Mouse (Mus musculus) monocyte, adult 2 months (primary cell): ENCODE data around the gene Ivns1abp.
"Not testable (repeated sequence)": the region's sequence is repeated elsewhere in the genome, so short reads cannot be mapped to it uniquely, and the experiment has no call there.

Experiments used
- DNase-seq, 2 experiments: peaks; one replicate each; pipeline ENCODE4 v3.0.0; 2022; ENCODE audit warnings: low spot score in 2 of 2, low read depth in 1 of 2

Gene Ivns1abp

DNA sequence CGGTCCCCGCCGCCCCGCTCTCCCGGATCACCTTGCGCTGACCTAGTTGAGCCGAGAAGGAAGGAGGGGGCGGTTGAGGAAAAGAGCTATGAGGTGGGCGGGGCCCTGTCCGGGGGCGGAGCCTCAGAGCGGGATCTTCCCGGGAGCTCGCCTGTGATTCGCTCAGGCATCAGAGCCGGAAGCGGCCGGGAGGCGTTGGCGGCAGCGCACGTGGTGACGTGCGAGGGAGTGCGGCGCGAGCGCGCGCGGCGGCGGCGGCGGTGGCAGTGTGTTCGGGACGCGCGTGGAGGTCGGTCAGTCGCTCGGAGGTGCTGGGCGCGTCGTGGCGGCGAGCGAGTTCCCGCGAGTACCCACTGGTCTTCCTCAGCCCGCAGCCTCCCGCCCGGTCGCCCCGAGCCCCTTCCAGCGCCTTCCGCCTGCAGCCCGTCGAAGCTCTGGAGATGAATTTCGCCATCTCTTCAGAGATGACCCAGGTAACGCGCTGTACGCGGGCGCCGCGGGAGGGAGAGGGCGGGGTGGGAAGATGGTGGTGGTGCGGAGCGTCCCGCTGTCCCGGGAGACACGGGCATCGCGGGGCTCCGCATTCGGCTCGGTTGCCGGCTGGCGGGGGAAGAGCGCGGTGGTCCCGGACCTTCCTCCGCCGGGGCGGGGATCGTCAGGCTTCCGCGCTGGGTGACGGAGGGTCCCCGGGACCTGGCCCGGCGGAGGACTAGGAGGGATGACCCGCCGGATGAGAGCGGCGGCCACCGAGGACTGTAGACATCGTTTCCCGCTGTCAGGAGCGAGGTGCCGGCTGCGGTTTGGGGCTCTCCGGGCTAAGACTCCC, at the start of gene Ivns1abp:
Gene Ivns1abp (plus strand): TSS at position 195 of the 826 bp plus-strand sequence.
- DNase-seq = peak; percentile 91 to 95

DNA sequence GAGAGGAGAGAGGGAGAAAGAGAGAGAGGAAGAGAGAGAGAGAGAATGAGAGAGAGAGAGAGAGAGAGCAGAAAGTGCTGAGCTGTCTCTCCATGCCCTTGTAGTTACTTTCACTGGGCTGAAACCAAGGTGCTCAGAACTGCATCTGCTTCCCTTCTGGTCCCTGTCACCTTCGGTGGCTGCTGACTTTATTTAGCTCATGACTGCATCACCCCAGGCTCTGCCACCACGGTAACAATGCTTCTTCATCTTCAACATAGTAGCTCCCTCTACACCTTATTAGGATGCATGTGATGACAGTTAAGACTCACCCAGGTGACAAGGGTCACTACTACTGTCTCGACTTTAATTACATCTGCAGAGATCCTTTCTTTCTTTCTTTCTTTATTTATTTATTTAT, 48.8 kb upstream of the Ivns1abp start:
- no peak for DNase-seq

DNA sequence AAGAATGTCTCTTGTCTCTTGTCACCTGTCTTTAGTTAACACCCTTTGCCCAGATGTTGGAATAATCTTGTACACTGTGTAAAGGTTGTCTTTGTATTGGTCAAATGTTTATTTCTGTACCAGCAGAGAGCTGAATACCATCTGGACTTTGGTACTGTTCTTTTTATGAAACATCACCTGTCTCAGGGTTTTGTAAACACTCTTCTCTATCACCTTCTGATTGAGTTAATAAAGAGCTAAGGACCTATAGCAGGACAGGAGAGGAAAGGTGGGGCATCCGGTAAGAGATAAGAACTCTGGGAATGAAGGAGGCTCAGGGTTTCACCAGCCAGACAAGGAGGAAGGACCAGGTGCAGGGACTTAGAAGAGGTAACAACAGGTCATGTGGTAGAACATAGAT, 47.7 kb upstream of the Ivns1abp start:
- no peak for DNase-seq

DNA sequence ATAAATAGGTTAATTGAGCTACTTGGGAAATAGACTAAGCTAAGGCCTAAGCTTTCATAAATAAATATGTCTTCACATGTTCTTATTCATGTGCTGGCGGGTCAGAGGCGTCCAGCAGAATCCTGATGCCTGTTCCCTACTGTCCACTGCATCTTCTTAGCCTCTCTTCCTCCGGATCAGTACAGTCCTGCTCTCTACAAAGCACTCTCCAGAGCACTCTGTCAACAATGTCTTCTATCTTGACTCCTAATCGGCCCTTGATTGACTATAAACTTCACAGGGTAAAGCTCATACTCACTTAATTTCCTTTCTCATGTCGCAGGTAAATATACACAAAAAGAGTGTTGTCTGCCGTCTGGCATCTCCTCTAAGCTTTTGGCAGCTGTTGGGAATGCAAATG, 47.3 kb upstream of the Ivns1abp start:
- no peak for DNase-seq

DNA sequence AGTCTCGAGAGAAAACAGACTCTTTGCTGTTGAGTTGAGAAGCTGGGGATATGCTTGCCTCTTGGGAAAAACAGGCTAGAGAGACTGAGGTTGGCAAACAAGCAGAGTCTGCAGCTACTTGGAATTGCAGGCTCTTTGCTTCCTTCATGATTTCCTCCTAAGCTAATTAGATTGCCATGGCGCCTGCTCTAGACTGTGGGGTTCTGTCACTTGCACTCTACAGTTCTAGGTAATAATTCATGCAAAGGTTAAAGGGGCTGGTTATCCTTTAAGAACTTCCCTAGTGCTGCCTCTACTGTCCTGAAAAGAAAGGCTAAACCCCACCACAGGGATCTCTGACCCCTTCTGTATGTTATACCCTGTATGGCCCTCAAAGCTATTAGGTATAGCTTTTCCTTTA, 46.7 kb upstream of the Ivns1abp start:
- no peak for DNase-seq

DNA sequence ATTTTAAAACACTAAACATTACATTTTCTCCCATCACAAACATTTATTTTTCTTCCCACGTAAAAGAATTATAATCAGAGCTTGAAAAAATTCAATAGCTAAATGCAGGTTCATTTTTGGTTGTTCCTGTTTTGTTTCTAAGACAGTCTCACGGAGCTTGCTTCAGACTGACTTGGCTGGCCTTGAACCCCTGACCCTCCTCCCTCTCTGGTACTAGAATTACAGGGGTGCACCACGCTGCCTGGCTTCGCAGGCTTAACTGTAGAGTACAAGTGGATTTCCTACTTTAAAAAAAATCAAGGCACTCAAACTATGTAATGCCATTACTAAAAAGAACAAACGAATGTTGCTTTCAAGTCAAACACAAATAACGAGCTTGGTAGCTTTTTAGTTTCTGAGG, 42.8 kb upstream of the Ivns1abp start:
- no peak for DNase-seq

DNA sequence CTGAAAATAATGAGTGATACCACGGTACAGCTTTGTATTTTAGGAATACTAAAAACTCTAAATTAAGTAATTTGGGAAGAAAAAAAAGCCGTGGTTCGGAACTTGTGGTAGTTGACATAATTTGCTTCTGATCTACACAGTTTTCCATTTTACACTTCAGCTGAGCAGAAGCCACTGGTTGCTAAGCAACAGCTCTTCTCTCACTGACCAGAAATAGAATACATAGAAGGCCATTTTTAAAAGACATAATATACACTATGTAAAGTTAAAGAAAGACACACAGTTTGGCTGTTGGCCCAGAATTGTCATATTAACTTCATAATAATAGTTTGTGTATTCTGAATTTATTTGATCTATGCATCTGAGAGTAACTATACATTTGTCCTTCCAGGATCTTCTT, 42.4 kb upstream of the Ivns1abp start:
- no peak for DNase-seq

DNA sequence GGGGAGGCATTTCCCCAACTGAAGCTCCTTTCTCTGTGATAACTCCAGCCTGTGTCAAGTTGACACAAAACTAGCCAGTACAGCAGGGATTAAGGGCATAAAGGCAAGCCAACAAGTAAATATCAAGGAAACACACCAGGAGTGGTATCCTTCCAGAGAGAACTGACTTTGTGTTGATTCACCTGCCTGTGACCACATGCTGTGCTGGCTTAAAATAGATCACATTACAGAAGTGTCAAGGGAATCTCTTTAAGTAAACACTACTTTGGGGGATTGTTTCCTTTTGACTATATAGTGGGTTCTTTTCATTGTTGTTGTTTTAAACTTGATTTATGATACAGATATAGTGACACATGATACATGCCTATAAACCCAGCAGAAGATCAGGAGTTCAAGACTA, 41.0 kb upstream of the Ivns1abp start:
- DNase-seq = no peak

DNA sequence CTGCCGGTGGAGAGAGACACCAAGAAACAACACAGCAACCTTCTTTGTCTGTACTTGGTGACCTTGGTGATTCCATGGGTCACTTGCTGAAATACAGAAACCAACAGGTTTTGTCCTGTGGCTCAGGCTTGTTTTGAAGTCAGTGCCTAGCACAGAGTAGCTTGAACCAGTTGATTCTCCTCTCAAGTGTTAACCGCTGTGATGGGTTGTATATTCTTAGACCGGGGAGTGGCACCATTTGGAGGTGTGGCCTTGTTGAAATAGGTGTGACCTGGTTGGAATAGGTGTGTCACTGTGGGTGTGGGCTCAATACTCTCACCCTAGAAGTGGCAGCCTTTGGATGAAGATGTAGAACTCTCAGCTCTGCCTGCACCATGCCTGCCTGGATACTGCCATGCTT, 39.3 kb upstream of the Ivns1abp start:
- DNase-seq = not testable (repeated sequence)

DNA sequence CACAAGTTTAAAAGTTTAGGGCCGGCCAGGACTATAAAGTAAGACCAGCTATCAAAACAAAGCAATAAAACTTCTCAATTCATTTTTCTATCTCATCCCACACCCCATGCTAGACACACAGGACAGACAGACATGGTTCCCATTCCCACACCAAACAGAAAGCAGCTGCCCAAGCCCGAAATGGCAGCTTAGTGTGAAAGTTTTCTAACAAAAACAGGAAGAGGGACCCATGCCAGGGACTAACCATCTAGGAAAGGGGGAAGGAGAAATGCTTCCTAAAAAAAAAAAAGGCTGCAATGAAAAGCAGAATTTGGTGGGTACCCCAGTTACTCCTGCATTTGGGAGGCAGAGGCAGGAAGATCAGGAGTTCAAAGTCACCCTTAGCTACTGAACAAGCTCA, 37.2 kb upstream of the Ivns1abp start:
- no peak for DNase-seq

DNA sequence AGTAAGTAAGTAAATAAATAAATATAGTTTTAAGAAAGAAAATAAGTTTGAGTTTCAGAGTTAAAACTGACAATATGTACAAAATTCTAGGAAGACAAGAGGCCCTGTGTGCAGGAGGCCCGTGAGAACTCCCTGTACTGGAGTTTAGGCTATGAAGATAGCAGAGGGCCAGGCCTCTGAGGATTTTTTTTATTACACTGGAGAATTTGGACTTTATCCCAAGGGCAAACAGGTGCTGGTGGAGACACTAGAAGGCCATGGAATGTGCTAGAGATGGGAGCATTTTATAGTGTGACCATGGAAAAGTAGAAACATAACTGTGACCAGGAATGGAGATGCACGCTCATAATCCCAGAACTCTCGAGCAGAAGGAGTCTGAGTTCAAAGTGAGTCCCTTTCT, 36.5 kb upstream of the Ivns1abp start:
- no peak for DNase-seq

DNA sequence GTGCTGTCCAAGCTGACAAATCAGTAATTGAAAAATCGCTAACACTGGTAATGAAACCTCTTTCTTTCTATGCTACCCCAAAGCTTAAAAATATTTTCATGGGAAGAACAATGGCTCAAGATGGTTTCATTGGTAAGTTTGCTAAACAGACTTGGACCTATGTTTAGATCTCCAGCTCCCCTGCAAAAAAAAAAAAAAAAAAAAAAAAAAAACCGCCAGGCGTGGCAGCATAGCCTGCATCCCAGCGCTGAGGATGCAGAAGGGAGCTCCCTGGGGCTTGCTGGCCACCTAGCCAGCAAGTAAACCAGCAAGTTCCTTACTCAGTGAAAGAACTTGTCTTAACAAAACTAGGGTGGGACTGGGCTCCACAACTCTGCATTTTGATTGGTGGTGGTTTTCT, 35.8 kb upstream of the Ivns1abp start:
- DNase-seq = no peak

DNA sequence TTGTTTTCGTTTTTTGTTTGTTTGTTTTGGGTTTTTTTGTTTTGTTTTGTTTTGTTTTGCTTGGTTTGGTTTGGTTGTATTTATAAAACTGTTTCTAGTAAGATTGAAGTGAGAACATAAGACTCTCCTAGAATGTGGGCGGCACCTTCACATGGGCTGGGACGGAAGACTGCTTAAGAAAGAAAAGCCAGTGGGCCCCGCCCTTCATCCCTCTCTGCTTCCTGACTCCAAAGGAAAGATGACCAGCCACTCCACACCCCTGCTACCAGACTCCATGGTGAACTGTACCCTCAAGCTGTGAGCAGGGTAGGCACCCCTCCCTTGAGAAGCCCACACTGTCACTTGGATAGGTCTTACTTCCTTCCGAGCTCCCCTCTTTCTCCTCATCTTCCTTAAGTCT, 33.8 kb upstream of the Ivns1abp start:
- no peak for DNase-seq

DNA sequence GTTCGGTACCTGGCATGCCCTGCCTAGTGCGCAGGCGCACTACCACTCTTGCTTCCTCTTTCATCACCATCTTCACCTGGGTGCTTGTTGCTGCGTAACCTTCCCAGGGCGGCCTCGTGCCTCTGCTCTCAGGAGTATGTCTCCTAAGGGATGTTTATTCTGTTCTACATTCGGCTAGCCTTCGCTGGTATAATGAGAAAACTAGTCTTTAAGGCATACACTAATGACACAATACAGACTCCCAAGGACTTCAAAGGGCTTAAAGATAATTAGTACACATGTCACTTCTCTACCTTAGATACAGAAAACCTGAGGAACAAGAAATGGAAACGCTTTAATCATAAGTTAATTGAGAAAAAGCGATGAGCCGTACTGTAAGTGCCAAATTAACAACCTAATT, 32.9 kb upstream of the Ivns1abp start:
- DNase-seq = no peak

DNA sequence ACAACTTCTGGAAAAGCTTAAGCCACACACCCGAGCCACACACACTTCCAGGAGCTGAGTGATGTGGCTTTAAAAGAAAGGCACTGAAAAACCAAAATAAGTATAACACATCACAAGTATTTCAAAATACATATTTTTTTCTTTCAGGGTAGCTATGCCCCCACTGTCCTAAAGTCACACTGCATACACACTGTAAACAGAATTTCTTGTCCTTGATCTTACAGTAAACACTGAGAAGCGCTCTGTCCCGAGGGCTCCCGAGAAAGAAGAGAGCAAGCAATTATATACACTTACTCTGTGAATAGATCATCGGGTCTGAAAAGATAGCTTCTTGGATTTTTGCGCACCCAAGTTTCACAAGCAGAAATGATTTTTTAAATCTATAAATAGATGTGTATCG, 25.0 kb upstream of the Ivns1abp start:
- no peak for DNase-seq

DNA sequence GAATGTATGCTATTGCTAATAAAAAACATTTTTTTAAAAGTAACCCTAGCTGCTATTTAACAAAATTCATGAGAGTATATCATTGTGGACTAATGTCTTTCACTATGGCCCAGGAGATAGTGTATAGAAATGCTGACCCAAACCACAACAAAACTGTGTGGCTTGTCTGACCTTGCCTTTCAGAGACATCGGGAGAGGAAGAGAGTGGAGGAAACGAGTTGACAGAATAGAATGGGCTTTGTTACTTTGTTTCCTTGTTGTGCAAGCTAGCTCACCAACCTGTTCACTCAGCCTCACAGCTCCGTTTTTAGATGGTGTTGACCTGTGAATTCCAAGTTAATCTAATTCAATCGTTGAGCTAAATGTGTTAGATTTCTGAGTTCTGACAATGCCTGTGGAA, 23.9 kb upstream of the Ivns1abp start:
- no peak for DNase-seq

DNA sequence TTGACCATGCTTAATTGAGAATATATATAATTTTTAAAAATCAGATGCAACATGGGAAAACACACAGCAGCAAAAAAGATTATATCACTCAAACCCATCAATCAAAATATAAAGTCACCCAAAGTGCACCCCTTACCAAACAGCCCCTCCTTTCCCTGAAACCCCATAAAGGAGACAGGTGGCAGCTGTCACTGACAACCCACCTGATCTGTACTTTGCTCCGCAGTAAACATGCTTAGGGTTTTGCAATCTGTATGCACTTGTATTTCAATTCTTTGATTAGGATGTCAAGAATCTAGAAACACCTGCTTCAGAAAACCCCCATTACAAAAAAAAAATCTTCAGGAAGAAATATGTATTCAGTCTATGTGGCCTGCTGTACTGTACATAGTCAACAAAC, 18.9 kb upstream of the Ivns1abp start:
- no peak for DNase-seq

DNA sequence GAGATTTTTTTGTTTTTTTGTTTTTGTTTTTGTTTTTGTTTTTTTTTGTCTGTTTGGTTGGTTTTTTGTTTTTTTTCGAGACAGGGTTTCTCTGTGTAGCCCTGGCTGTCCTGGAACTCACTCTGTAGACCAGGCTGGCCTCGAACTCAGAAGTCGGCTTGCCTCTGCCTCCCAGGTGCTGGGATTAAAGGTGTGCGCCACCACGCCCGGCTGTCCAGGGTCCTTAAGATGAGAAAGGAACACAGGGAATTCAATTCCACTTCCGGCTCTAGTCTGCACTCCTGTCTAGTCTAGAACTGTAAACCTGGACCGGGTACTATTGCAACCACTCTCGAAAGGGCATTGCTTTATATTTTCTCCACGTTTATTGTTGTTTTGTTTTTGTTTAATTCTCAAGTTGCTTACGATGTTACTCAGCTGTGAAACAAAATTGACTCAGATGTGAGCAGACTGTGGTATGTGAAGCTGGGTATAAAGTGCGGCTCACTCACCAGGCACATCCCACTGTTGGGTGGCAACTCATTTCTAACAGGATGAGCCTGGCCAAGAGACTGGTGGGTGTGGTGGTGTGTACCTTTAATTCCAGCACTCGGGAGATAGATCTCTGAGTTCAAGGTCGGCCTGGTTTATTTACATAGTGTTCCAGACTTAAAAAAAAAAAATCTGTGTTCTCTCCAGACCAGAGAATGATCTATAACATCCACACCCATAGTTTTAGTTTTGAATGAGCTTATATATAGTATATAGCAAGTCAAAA, 15.8 kb upstream of the Ivns1abp start:
- DNase-seq = no peak

DNA sequence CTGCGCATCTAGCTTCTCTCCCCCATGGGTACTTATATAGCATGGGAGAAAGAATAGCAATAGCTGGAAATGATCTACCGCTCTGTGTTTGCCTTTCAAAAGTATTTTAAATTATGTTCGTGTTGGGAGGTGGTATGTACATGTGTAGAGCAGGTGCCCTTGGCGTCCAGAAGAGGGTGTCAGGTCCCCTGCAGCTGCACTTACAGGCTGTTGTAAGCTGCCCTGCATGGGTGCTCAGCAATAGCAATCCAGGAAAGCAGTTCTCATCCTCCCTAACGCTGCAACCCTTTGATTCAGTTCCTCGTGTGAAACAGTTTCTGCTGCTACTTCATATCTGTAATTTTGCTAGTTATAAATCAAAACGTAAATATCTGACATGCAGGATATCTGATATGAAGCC, 14.7 kb upstream of the Ivns1abp start:
- no peak for DNase-seq

DNA sequence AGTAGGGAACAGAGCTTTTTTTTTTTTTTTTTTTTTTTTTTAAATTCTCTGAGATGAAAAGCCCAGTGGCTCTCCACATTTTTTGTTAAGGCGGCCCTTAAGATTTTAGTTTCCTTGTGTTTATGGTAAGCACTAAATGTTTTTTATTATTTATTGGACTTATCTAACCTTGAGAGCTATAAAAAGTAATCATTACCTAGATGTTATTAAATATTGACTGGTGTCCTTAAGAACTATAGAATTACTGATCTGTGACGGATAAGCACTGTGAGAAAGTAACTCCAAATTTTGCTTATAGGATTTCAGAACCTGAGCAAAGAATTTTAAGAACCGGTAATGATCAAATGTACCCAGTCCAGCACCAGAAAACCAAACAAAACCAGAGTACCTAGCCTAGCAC, 11.5 kb upstream of the Ivns1abp start:
- DNase-seq = no peak

DNA sequence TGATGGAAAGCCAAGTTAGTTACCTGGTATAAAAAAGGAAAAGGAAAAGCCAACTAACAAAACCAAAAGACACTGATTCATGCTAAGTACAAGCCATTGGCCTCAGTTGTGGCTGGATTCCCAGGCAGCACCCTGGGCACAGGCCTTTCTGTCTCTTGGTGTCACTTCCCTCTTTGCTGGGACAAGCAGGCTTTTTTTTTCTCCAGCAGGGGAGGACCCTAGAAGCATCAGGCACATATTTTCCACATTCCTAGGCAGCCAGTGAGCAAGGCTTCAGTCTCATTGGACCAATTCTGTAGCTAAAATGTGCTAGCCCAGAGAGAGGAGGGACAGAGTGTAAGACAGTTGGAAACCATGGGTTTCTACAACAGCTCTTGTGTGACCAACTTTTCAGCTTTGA, 6.0 kb upstream of the Ivns1abp start:
- DNase-seq = peak in 1 of 2 experiments; percentile 23

DNA sequence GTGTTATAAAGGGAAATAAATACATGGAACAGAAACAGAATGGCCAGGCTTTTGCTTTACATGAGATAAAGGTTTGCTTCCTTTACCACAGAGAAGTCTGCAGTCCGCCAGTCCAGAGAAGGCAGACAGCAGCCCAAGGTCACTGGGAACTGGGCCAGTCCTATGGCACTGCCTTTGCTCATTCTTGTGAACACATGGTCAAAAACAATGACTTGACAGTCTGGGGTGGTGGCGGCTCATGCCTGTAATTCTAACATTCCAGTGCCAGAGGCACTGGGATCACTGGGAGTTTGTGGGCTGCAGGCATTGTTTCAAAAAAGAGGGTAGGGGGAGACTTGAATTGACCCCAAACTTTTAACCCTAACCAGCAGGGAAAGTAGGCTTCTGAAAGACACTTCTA, 5.3 kb upstream of the Ivns1abp start:
- DNase-seq = no peak
